Mouse (Mus musculus) forebrain, embryonic 16.5 days (tissue): ENCODE data around the gene Speer4f2. TPM values are rescaled to one million over a fixed set of nuclear protein-coding genes. Genes with fewer than 3 reads are reported as not detected.

Source experiments
- ATAC-seq: fragments of 200-750 bp; cut with Nextera tagmentation; 2 replicates; pipeline ENCODE4 v1.8.0; 2017; ENCODE audit warnings: mild to moderate bottlenecking, moderate library complexity
- H3K27ac ChIP-seq: fragments of 300-500 bp; sonication (generic); 2 replicates; pipeline ENCODE4 v1.5.1; 2014; ENCODE audit warnings: low read length, control low read depth
- H3K27me3 ChIP-seq: fragments of 300-500 bp; sonication (generic); replicated peaks from 2 replicates; pipeline ENCODE4 v1.6.1; 2014; ENCODE audit warnings: low read length; ENCODE audit not compliant: control insufficient read depth, insufficient read depth
- H3K36me3 ChIP-seq: fragments of 300-500 bp; sonication (generic); 2 replicates; pipeline ENCODE4 v1.6.1; 2014; ENCODE audit not compliant: control insufficient read depth, insufficient read depth
- H3K4me1 ChIP-seq: fragments of 300-500 bp; sonication (generic); replicated peaks from 2 replicates; pipeline ENCODE4 v1.6.1; 2014; ENCODE audit warnings: low read length; ENCODE audit not compliant: control insufficient read depth, insufficient read depth
- H3K4me2 ChIP-seq: fragments of 300-500 bp; sonication (generic); 2 replicates; pipeline ENCODE4 v1.6.1; 2014; ENCODE audit warnings: mild to moderate bottlenecking, low read length, control low read depth
- H3K4me3 ChIP-seq: fragments of 300-500 bp; sonication (generic); replicated peaks from 2 replicates; pipeline ENCODE4 v1.5.1; 2014; ENCODE audit warnings: mild to moderate bottlenecking, low read length, control low read depth
- H3K9ac ChIP-seq: fragments of 300-500 bp; sonication (generic); replicated peaks from 2 replicates; pipeline ENCODE4 v1.6.1; 2014; ENCODE audit warnings: low read depth, low read length, control low read depth
- H3K9me3 ChIP-seq: fragments of 300-500 bp; sonication (generic); 2 replicates; pipeline ENCODE4 v1.6.1; 2016; ENCODE audit warnings: low read length; ENCODE audit not compliant: control insufficient read depth
- WGBS: fragments of 180-500 bp; shearing (Covaris S2); extraction: QIAGEN DNeasy Blood & Tissue Kit; methylation state at CpG from one replicate; pipeline ENCODE4 v1.1.7; 2014; 5-methylcytosine and 5-hydroxymethylcytosine counted together
- polyA plus RNA-seq: library from polyadenylated mRNA; unstranded; fragments of >200 nt; fragmentation: Nextera tagmentation; extraction: Ambion mirVana; gene quantifications from 2 replicates; pipeline ENCODE4 v1.2.1, GENCODE M21; 2015

Gene Speer4f2
- polyA plus RNA-seq, 1 experiment from 2014 or later = not detected

GRCm38 (mm10) chr5:17402330-17403125 lies 29.5 kb downstream of the Speer4f2 start:
- Histone ChIP-seq H3K9me3 (no peaks in the 10 kb centered on the region), H3K36me3 (no peaks in the 10 kb centered on the region), H3K9ac (no peak overlapping the region), H3K4me3 (no peak overlapping the region), H3K27ac (no peak overlapping the region), H3K27me3 (no peaks in the 10 kb centered on the region), H3K4me1 (no peaks in the 10 kb centered on the region), H3K4me2 (no peak overlapping the region)
- ATAC-seq = no peak
- WGBS = 87% methylated on average over 4 of the region's 4 CpGs

- Histone ChIP-seq H3K36me3 (no peaks in the 10 kb centered on the region), H3K4me2 (no peak overlapping the region), H3K27ac (no peak overlapping the region), H3K4me3 (no peak overlapping the region), H3K9me3 (no peaks in the 10 kb centered on the region), H3K9ac (no peak overlapping the region), H3K27me3 (no peaks in the 10 kb centered on the region), H3K4me1 (no peaks in the 10 kb centered on the region)
- no peak for ATAC-seq
These were observed 30.6 kb downstream of the Speer4f2 start for GRCm38 (mm10) chr5:17403584-17403983.

GRCm38 (mm10) chr5:17408924-17409660 lies 36.1 kb downstream of the Speer4f2 start:
- no peak for ATAC-seq
- H3K36me3 ChIP-seq = no peaks in the 10 kb centered on the region
- no peaks in the 10 kb centered on the region for H3K9me3 ChIP-seq
- H3K27ac ChIP-seq = no peak overlapping the region
- H3K9ac ChIP-seq = no peak overlapping the region
- H3K27me3 ChIP-seq = no peaks in the 10 kb centered on the region
- 90% methylated on average over 4 of the region's 4 CpGs for WGBS
- H3K4me3 ChIP-seq = no peak overlapping the region
- no peak overlapping the region for H3K4me2 ChIP-seq
- no peaks in the 10 kb centered on the region for H3K4me1 ChIP-seq

- Histone ChIP-seq H3K4me2 (no peak overlapping the region), H3K4me3 (no peak overlapping the region), H3K9ac (no peak overlapping the region), H3K9me3 (no peaks in the 10 kb centered on the region), H3K27me3 (no peaks in the 10 kb centered on the region), H3K4me1 (no peaks in the 10 kb centered on the region), H3K36me3 (no peaks in the 10 kb centered on the region), H3K27ac (no peak overlapping the region)
- 82% methylated on average over 2 of the region's 2 CpGs for WGBS
- no peak for ATAC-seq
These were observed 44.2 kb downstream of the Speer4f2 start for GRCm38 (mm10) chr5:17417201-17417600.

GRCm38 (mm10) chr5:17419215-17419820 lies 46.3 kb downstream of the Speer4f2 start:
- H3K4me1 ChIP-seq = no peaks in the 10 kb centered on the region
- no peaks in the 10 kb centered on the region for H3K9me3 ChIP-seq
- 59% methylated on average over 1 of the region's 1 CpGs for WGBS
- H3K4me3 ChIP-seq = no peak overlapping the region
- no peaks in the 10 kb centered on the region for H3K36me3 ChIP-seq
- H3K4me2 ChIP-seq = no peak overlapping the region
- ATAC-seq = no peak
- H3K27me3 ChIP-seq = no peaks in the 10 kb centered on the region
- no peak overlapping the region for H3K9ac ChIP-seq
- H3K27ac ChIP-seq = no peak overlapping the region

GRCm38 (mm10) chr5:17419921-17420320 lies 46.9 kb downstream of the Speer4f2 start:
- no peaks in the 10 kb centered on the region for H3K9me3 ChIP-seq
- H3K4me2 ChIP-seq = no peak overlapping the region
- H3K27me3 ChIP-seq = no peaks in the 10 kb centered on the region
- H3K36me3 ChIP-seq = no peaks in the 10 kb centered on the region
- H3K27ac ChIP-seq = no peak overlapping the region
- H3K9ac ChIP-seq = no peak overlapping the region
- no peaks in the 10 kb centered on the region for H3K4me1 ChIP-seq
- ATAC-seq = no peak
- no peak overlapping the region for H3K4me3 ChIP-seq

GRCm38 (mm10) chr5:17422225-17422624 lies 49.2 kb downstream of the Speer4f2 start:
- H3K4me2 ChIP-seq = no peak overlapping the region
- no peak overlapping the region for H3K9ac ChIP-seq
- H3K36me3 ChIP-seq = no peaks in the 10 kb centered on the region
- ATAC-seq = no peak
- 78% methylated on average over 1 of the region's 1 CpGs for WGBS
- H3K9me3 ChIP-seq = no peaks in the 10 kb centered on the region
- no peaks in the 10 kb centered on the region for H3K4me1 ChIP-seq
- H3K27ac ChIP-seq = no peak overlapping the region
- no peaks in the 10 kb centered on the region for H3K27me3 ChIP-seq
- no peak overlapping the region for H3K4me3 ChIP-seq

GRCm38 (mm10) chr5:17426930-17427329 lies 54.0 kb downstream of the Speer4f2 start:
- H3K4me2 ChIP-seq = no peak overlapping the region
- H3K4me3 ChIP-seq = no peak overlapping the region
- H3K4me1 ChIP-seq = no peaks in the 10 kb centered on the region
- 79% methylated on average over 1 of the region's 1 CpGs for WGBS
- ATAC-seq = no peak
- H3K27ac ChIP-seq = no peak overlapping the region
- H3K9me3 ChIP-seq = no peaks in the 10 kb centered on the region
- no peaks in the 10 kb centered on the region for H3K36me3 ChIP-seq
- no peaks in the 10 kb centered on the region for H3K27me3 ChIP-seq
- no peak overlapping the region for H3K9ac ChIP-seq
